Mouse (Mus musculus): ENCODE results near the gene Tcf7l1. TPM values are rescaled to one million over a fixed set of nuclear protein-coding genes. Genes with fewer than 3 reads are reported as not detected.

Tcf7l1 gene
- polyA plus RNA-seq, 1 experiment from 2014 or later = 5.3 TPM

DNA sequence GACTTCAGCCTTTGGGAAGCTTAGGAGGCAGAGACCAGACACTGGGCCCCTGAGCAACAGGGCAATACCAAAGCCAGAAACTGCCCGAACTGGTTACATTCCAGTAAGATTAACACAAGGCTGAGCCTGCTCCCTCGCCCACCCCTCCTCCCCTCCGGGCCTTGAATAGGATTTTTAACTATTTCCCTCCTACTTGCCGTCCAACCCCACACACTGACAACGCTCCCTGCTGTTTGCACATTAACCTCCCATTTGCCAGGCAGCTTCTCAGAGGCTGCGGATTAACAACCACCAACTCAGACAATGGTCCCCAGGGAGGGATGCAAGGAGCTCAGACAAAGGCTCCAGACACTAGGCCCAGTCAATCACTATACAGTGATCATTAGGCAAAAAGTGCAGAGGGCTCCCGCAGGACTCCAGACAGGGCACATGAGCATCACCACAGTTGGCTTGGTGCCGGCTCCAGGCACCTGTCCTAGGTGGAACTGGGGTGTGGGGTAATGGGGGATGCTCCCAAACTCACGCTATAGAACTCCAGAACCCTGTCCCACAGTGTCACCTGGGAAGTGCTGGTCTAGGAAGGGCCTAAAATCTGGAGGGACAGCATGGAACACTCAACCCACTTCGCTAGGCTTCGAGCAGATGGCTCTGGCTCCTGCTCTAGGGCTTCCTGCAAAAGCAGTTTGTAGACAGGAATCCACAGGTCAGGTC, 111.4 kb downstream of the Tcf7l1 start:
- WGBS (ENCODE audit: insufficient replicate concordance) = 31% methylated on average over 11 of the region's 11 CpGs
- Histone ChIP-seq H3K27me3 (ENCODE audit: control insufficient read depth, insufficient read depth, low read depth, low read length) (no peaks in the 10 kb centered on the region), H3K4me1 (ENCODE audit: control insufficient read depth, low read depth, low read length) (no peaks in the 10 kb centered on the region), H3K27ac (ENCODE audit: low read length) (no peak overlapping the region), H3K9me3 (replicated peaks; ENCODE audit: control insufficient read depth, low read length) (no peaks in the 10 kb centered on the region), H3K4me3 (ENCODE audit: low read depth, low read length) (no peak overlapping the region), H3K4me2 (ENCODE audit: low read depth, low read length) (no peak overlapping the region), H3K36me3 (ENCODE audit: control insufficient read depth, insufficient read depth) (no peaks in the 10 kb centered on the region), H3K9ac (ENCODE audit: low read depth, low read length) (no peak overlapping the region)
- ATAC-seq (ENCODE audit: low read depth) = no peak

DNA sequence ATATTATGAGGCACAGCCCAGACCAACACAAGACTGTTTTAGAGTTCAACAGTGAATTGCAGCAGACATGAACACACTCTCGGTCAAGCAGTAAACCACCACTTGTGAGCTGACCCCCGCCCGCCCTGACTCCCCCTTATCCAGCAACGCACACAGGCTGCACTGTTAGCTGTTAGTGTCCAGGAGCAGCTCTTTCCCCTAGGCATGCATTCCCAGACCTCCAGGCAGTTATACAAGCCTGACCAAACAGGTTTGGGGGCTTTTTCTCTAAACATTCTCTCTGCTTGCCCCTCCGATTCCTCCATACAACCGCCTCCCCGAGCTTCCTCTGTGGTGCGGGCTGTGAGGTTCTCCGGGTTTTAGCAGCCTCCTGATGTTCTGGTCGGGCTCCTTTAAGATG, 112.0 kb downstream of the Tcf7l1 start:
- H3K27ac ChIP-seq (ENCODE audit: low read length) = no peak overlapping the region
- H3K36me3 ChIP-seq (ENCODE audit: control insufficient read depth, insufficient read depth) = no peaks in the 10 kb centered on the region
- no peak overlapping the region for H3K4me3 ChIP-seq (ENCODE audit: low read depth, low read length)
- ATAC-seq (ENCODE audit: low read depth) = no peak
- WGBS (ENCODE audit: insufficient replicate concordance) = 49% methylated on average over 10 of the region's 10 CpGs
- H3K9me3 ChIP-seq (replicated peaks; ENCODE audit: control insufficient read depth, low read length) = no peaks in the 10 kb centered on the region
- no peak overlapping the region for H3K9ac ChIP-seq (ENCODE audit: low read depth, low read length)
- no peaks in the 10 kb centered on the region for H3K4me1 ChIP-seq (ENCODE audit: control insufficient read depth, low read depth, low read length)
- H3K27me3 ChIP-seq (ENCODE audit: control insufficient read depth, insufficient read depth, low read depth, low read length) = no peaks in the 10 kb centered on the region
- H3K4me2 ChIP-seq (ENCODE audit: low read depth, low read length) = no peak overlapping the region

GRCm38 (mm10) chr6:72676376-72676775, 112.7 kb downstream of the Tcf7l1 start:
- Histone ChIP-seq H3K27ac (ENCODE audit: low read length) (no peak overlapping the region), H3K4me1 (ENCODE audit: control insufficient read depth, low read depth, low read length) (no peaks in the 10 kb centered on the region), H3K27me3 (ENCODE audit: control insufficient read depth, insufficient read depth, low read depth, low read length) (no peaks in the 10 kb centered on the region), H3K4me2 (ENCODE audit: low read depth, low read length) (no peak overlapping the region), H3K4me3 (ENCODE audit: low read depth, low read length) (no peak overlapping the region), H3K9ac (ENCODE audit: low read depth, low read length) (no peak overlapping the region), H3K9me3 (replicated peaks; ENCODE audit: control insufficient read depth, low read length) (no peaks in the 10 kb centered on the region), H3K36me3 (ENCODE audit: control insufficient read depth, insufficient read depth) (no peaks in the 10 kb centered on the region)
- WGBS (ENCODE audit: insufficient replicate concordance) = 61% methylated on average over 2 of the region's 2 CpGs
- no peak for ATAC-seq (ENCODE audit: low read depth)

GRCm38 (mm10) chr6:72673751-72674150, 115.3 kb downstream of the Tcf7l1 start:
- ATAC-seq (ENCODE audit: low read depth) = no peak
- no peak overlapping the region for H3K4me2 ChIP-seq (ENCODE audit: low read depth, low read length)
- H3K9ac ChIP-seq (ENCODE audit: low read depth, low read length) = no peak overlapping the region
- no peaks in the 10 kb centered on the region for H3K4me1 ChIP-seq (ENCODE audit: control insufficient read depth, low read depth, low read length)
- no peaks in the 10 kb centered on the region for H3K27me3 ChIP-seq (ENCODE audit: control insufficient read depth, insufficient read depth, low read depth, low read length)
- H3K9me3 ChIP-seq (replicated peaks; ENCODE audit: control insufficient read depth, low read length) = no peaks in the 10 kb centered on the region
- H3K36me3 ChIP-seq (ENCODE audit: control insufficient read depth, insufficient read depth) = no peaks in the 10 kb centered on the region
- no peak overlapping the region for H3K4me3 ChIP-seq (ENCODE audit: low read depth, low read length)
- H3K27ac ChIP-seq (ENCODE audit: low read length) = no peak overlapping the region

- H3K4me2 ChIP-seq (ENCODE audit: low read depth, low read length) = no peak overlapping the region
- no peaks in the 10 kb centered on the region for H3K9me3 ChIP-seq (replicated peaks; ENCODE audit: control insufficient read depth, low read length)
- no peak overlapping the region for H3K27ac ChIP-seq (ENCODE audit: low read length)
- ATAC-seq (ENCODE audit: low read depth) = peak; percentile 32; the same call in 1 of the 2 replicates
- H3K27me3 ChIP-seq (ENCODE audit: control insufficient read depth, insufficient read depth, low read depth, low read length) = no peaks in the 10 kb centered on the region
- no peaks in the 10 kb centered on the region for H3K36me3 ChIP-seq (ENCODE audit: control insufficient read depth, insufficient read depth)
- H3K4me1 ChIP-seq (ENCODE audit: control insufficient read depth, low read depth, low read length) = no peaks in the 10 kb centered on the region
- no peak overlapping the region for H3K4me3 ChIP-seq (ENCODE audit: low read depth, low read length)
- H3K9ac ChIP-seq (ENCODE audit: low read depth, low read length) = no peak overlapping the region
- WGBS (ENCODE audit: insufficient replicate concordance) = 43% methylated on average over 8 of the region's 8 CpGs
Observed at GRCm38 (mm10) chr6:72671129-72671528, 117.9 kb downstream of the Tcf7l1 start.

- Histone ChIP-seq H3K4me1 (ENCODE audit: control insufficient read depth, low read depth, low read length) (no peaks in the 10 kb centered on the region), H3K36me3 (ENCODE audit: control insufficient read depth, insufficient read depth) (no peaks in the 10 kb centered on the region), H3K4me2 (ENCODE audit: low read depth, low read length) (no peak overlapping the region), H3K27ac (ENCODE audit: low read length) (no peak overlapping the region), H3K4me3 (ENCODE audit: low read depth, low read length) (no peak overlapping the region), H3K27me3 (ENCODE audit: control insufficient read depth, insufficient read depth, low read depth, low read length) (no peaks in the 10 kb centered on the region), H3K9me3 (replicated peaks; ENCODE audit: control insufficient read depth, low read length) (no peaks in the 10 kb centered on the region), H3K9ac (ENCODE audit: low read depth, low read length) (no peak overlapping the region)
- 60% methylated on average over 4 of the region's 4 CpGs for WGBS (ENCODE audit: insufficient replicate concordance)
- no peak for ATAC-seq (ENCODE audit: low read depth)
Observed at GRCm38 (mm10) chr6:72667021-72667420, 122.0 kb downstream of the Tcf7l1 start.

GRCm38 (mm10) chr6:72664290-72664689, 124.8 kb downstream of the Tcf7l1 start:
- Histone ChIP-seq H3K27ac (ENCODE audit: low read length) (no peak overlapping the region), H3K4me1 (ENCODE audit: control insufficient read depth, low read depth, low read length) (peaks cover 11% of the 10 kb centered on the region), H3K9ac (ENCODE audit: low read depth, low read length) (no peak overlapping the region), H3K36me3 (ENCODE audit: control insufficient read depth, insufficient read depth) (no peaks in the 10 kb centered on the region), H3K27me3 (ENCODE audit: control insufficient read depth, insufficient read depth, low read depth, low read length) (no peaks in the 10 kb centered on the region), H3K4me2 (ENCODE audit: low read depth, low read length) (no peak overlapping the region), H3K4me3 (ENCODE audit: low read depth, low read length) (no peak overlapping the region), H3K9me3 (replicated peaks; ENCODE audit: control insufficient read depth, low read length) (no peaks in the 10 kb centered on the region)
- ATAC-seq (ENCODE audit: low read depth) = no peak
- WGBS (ENCODE audit: insufficient replicate concordance) = 40% methylated on average over 8 of the region's 8 CpGs

- H3K36me3 ChIP-seq (ENCODE audit: control insufficient read depth, insufficient read depth) = no peaks in the 10 kb centered on the region
- no peaks in the 10 kb centered on the region for H3K9me3 ChIP-seq (replicated peaks; ENCODE audit: control insufficient read depth, low read length)
- H3K4me3 ChIP-seq (ENCODE audit: low read depth, low read length) = no peak overlapping the region
- ATAC-seq (ENCODE audit: low read depth) = 0 out of 2 replicates have a peak, but pooled peaks have one; percentile 33
- H3K4me2 ChIP-seq (ENCODE audit: low read depth, low read length) = no peak overlapping the region
- 5% methylated on average over 1 of the region's 1 CpGs for WGBS (ENCODE audit: insufficient replicate concordance)
- H3K9ac ChIP-seq (ENCODE audit: low read depth, low read length) = no peak overlapping the region
- H3K27ac ChIP-seq (ENCODE audit: low read length) = no peak overlapping the region
- peaks cover 11% of the 10 kb centered on the region for H3K4me1 ChIP-seq (ENCODE audit: control insufficient read depth, low read depth, low read length)
- H3K27me3 ChIP-seq (ENCODE audit: control insufficient read depth, insufficient read depth, low read depth, low read length) = no peaks in the 10 kb centered on the region
Observed at GRCm38 (mm10) chr6:72663000-72663399, 126.1 kb downstream of the Tcf7l1 start.

- H3K9me3 ChIP-seq (replicated peaks; ENCODE audit: control insufficient read depth, low read length) = no peaks in the 10 kb centered on the region
- ATAC-seq (ENCODE audit: low read depth) = no peak
- peaks cover 11% of the 10 kb centered on the region for H3K4me1 ChIP-seq (ENCODE audit: control insufficient read depth, low read depth, low read length)
- H3K4me2 ChIP-seq (ENCODE audit: low read depth, low read length) = no peak overlapping the region
- H3K4me3 ChIP-seq (ENCODE audit: low read depth, low read length) = no peak overlapping the region
- no peaks in the 10 kb centered on the region for H3K36me3 ChIP-seq (ENCODE audit: control insufficient read depth, insufficient read depth)
- H3K27me3 ChIP-seq (ENCODE audit: control insufficient read depth, insufficient read depth, low read depth, low read length) = no peaks in the 10 kb centered on the region
- no peak overlapping the region for H3K27ac ChIP-seq (ENCODE audit: low read length)
- H3K9ac ChIP-seq (ENCODE audit: low read depth, low read length) = no peak overlapping the region
- WGBS (ENCODE audit: insufficient replicate concordance) = 75% methylated on average over 6 of the region's 6 CpGs
Observed at GRCm38 (mm10) chr6:72660391-72660720, 128.7 kb downstream of the Tcf7l1 start.
